Mouse (Mus musculus): ENCODE data around the gene Dhx57.
A peak's percentile ranks its signal among the peaks of the same experiment; 100 is the strongest.
"Not testable (repeated sequence)": the region's sequence is repeated elsewhere in the genome, so short reads cannot be mapped to it uniquely, and the experiment has no call there.

Dhx57 gene

GRCm38 (mm10) chr17:80288012-80288411 is 2.3 kb downstream of the Dhx57 start:
- H3K36me3 ChIP-seq (ENCODE audit: control insufficient read depth, insufficient read depth, low read length, poor library complexity, severe bottlenecking), result no peaks in the 10 kb centered on the region; the same call in 1 of the 2 replicates
- no peaks in the 10 kb centered on the region for H3K27me3 ChIP-seq (ENCODE audit: control insufficient read depth, insufficient read depth, low read length, poor library complexity, severe bottlenecking)
- DNase-seq (ENCODE audit: low read depth, low spot score), result peak; percentile 44

GRCm38 (mm10) chr17:80284446-80284845 is 5.8 kb downstream of the Dhx57 start:
- no peaks in the 10 kb centered on the region for H3K27me3 ChIP-seq (ENCODE audit: control insufficient read depth, insufficient read depth, low read length, poor library complexity, severe bottlenecking)
- H3K36me3 ChIP-seq (ENCODE audit: control insufficient read depth, insufficient read depth, low read length, poor library complexity, severe bottlenecking), result peaks cover 4% of the 10 kb centered on the region
- no peak for DNase-seq (ENCODE audit: low read depth, low spot score)

- Histone ChIP-seq H3K36me3 (ENCODE audit: control insufficient read depth, insufficient read depth, low read length, poor library complexity, severe bottlenecking) (peaks cover 13% of the 10 kb centered on the region), H3K27me3 (ENCODE audit: control insufficient read depth, insufficient read depth, low read length, poor library complexity, severe bottlenecking) (no peaks in the 10 kb centered on the region)
- no peak for DNase-seq (ENCODE audit: low read depth, low spot score)
Observed at GRCm38 (mm10) chr17:80279340-80280070, 10.8 kb downstream of the Dhx57 start.

GRCm38 (mm10) chr17:80278255-80278654 is 12.0 kb downstream of the Dhx57 start:
- DNase-seq (ENCODE audit: low read depth, low spot score), result no peak
- no peaks in the 10 kb centered on the region for H3K27me3 ChIP-seq (ENCODE audit: control insufficient read depth, insufficient read depth, low read length, poor library complexity, severe bottlenecking)
- peaks cover 15% of the 10 kb centered on the region; the same call in 1 of the 2 replicates for H3K36me3 ChIP-seq (ENCODE audit: control insufficient read depth, insufficient read depth, low read length, poor library complexity, severe bottlenecking)

GRCm38 (mm10) chr17:80270622-80271021 is 19.7 kb downstream of the Dhx57 start:
- H3K27me3 ChIP-seq (ENCODE audit: control insufficient read depth, insufficient read depth, low read length, poor library complexity, severe bottlenecking); DNase-seq (ENCODE audit: low read depth, low spot score): not testable (repeated sequence)
- peaks cover 16% of the 10 kb centered on the region for H3K36me3 ChIP-seq (ENCODE audit: control insufficient read depth, insufficient read depth, low read length, poor library complexity, severe bottlenecking)

- peaks cover 19% of the 10 kb centered on the region for H3K36me3 ChIP-seq (ENCODE audit: control insufficient read depth, insufficient read depth, low read length, poor library complexity, severe bottlenecking)
- DNase-seq (ENCODE audit: low read depth, low spot score), result no peak
- H3K27me3 ChIP-seq (ENCODE audit: control insufficient read depth, insufficient read depth, low read length, poor library complexity, severe bottlenecking), result no peaks in the 10 kb centered on the region
Observed at GRCm38 (mm10) chr17:80268151-80268550, 22.1 kb downstream of the Dhx57 start.

GRCm38 (mm10) chr17:80267065-80267464 is 23.2 kb downstream of the Dhx57 start:
- Histone ChIP-seq H3K27me3 (ENCODE audit: control insufficient read depth, insufficient read depth, low read length, poor library complexity, severe bottlenecking) (no peaks in the 10 kb centered on the region), H3K36me3 (ENCODE audit: control insufficient read depth, insufficient read depth, low read length, poor library complexity, severe bottlenecking) (peaks cover 15% of the 10 kb centered on the region)
- DNase-seq (ENCODE audit: low read depth, low spot score), result no peak

- Histone ChIP-seq H3K27me3 (ENCODE audit: control insufficient read depth, insufficient read depth, low read length, poor library complexity, severe bottlenecking) (no peaks in the 10 kb centered on the region), H3K36me3 (ENCODE audit: control insufficient read depth, insufficient read depth, low read length, poor library complexity, severe bottlenecking) (peaks cover 16% of the 10 kb centered on the region)
- no peak for DNase-seq (ENCODE audit: low read depth, low spot score)
Observed at GRCm38 (mm10) chr17:80255208-80255607, 35.1 kb downstream of the Dhx57 start.

GRCm38 (mm10) chr17:80254421-80254820 is 35.9 kb downstream of the Dhx57 start:
- Histone ChIP-seq H3K36me3 (ENCODE audit: control insufficient read depth, insufficient read depth, low read length, poor library complexity, severe bottlenecking) (peaks cover 19% of the 10 kb centered on the region), H3K27me3 (ENCODE audit: control insufficient read depth, insufficient read depth, low read length, poor library complexity, severe bottlenecking) (no peaks in the 10 kb centered on the region)
- DNase-seq (ENCODE audit: low read depth, low spot score), result peak; percentile 15

GRCm38 (mm10) chr17:80252757-80253525 is 37.3 kb downstream of the Dhx57 start:
- Histone ChIP-seq H3K27me3 (ENCODE audit: control insufficient read depth, insufficient read depth, low read length, poor library complexity, severe bottlenecking) (no peaks in the 10 kb centered on the region), H3K36me3 (ENCODE audit: control insufficient read depth, insufficient read depth, low read length, poor library complexity, severe bottlenecking) (peaks cover 19% of the 10 kb centered on the region)
- peak; percentile 57 for DNase-seq (ENCODE audit: low read depth, low spot score)

GRCm38 (mm10) chr17:80243116-80243515 is 47.2 kb downstream of the Dhx57 start:
- DNase-seq (ENCODE audit: low read depth, low spot score), result no peak
- Histone ChIP-seq H3K36me3 (ENCODE audit: control insufficient read depth, insufficient read depth, low read length, poor library complexity, severe bottlenecking) (peaks cover 14% of the 10 kb centered on the region), H3K27me3 (ENCODE audit: control insufficient read depth, insufficient read depth, low read length, poor library complexity, severe bottlenecking) (no peaks in the 10 kb centered on the region)

GRCm38 (mm10) chr17:80241594-80241993 is 48.7 kb downstream of the Dhx57 start:
- no peak for DNase-seq (ENCODE audit: low read depth, low spot score)
- Histone ChIP-seq H3K36me3 (ENCODE audit: control insufficient read depth, insufficient read depth, low read length, poor library complexity, severe bottlenecking) (peaks cover 12% of the 10 kb centered on the region), H3K27me3 (ENCODE audit: control insufficient read depth, insufficient read depth, low read length, poor library complexity, severe bottlenecking) (no peaks in the 10 kb centered on the region)

- Histone ChIP-seq H3K36me3 (ENCODE audit: control insufficient read depth, insufficient read depth, low read length, poor library complexity, severe bottlenecking) (peaks cover 10% of the 10 kb centered on the region), H3K27me3 (ENCODE audit: control insufficient read depth, insufficient read depth, low read length, poor library complexity, severe bottlenecking) (no peaks in the 10 kb centered on the region)
- peak; percentile 50 for DNase-seq (ENCODE audit: low read depth, low spot score)
Observed at GRCm38 (mm10) chr17:80237475-80237874, 52.8 kb downstream of the Dhx57 start.

- peak; percentile 84 for DNase-seq (ENCODE audit: low read depth, low spot score)
- peaks cover 8% of the 10 kb centered on the region for H3K36me3 ChIP-seq (ENCODE audit: control insufficient read depth, insufficient read depth, low read length, poor library complexity, severe bottlenecking)
- H3K27me3 ChIP-seq (ENCODE audit: control insufficient read depth, insufficient read depth, low read length, poor library complexity, severe bottlenecking), result no peaks in the 10 kb centered on the region
Observed at GRCm38 (mm10) chr17:80236805-80237204, 53.5 kb downstream of the Dhx57 start.

- no peaks in the 10 kb centered on the region for H3K27me3 ChIP-seq (ENCODE audit: control insufficient read depth, insufficient read depth, low read length, poor library complexity, severe bottlenecking)
- no peak for DNase-seq (ENCODE audit: low read depth, low spot score)
- peaks cover 4% of the 10 kb centered on the region; the same call in 1 of the 2 replicates for H3K36me3 ChIP-seq (ENCODE audit: control insufficient read depth, insufficient read depth, low read length, poor library complexity, severe bottlenecking)
Observed at GRCm38 (mm10) chr17:80235477-80235876, 54.8 kb downstream of the Dhx57 start.

All from splenic B cell, adult 2 months (primary cell).